Mouse (Mus musculus) ES-Bruce4 (cell line): ENCODE measurements at regions not wholly inside any gene's neighbourhood (a gene's known extent, or its start where the extent isn't known, plus 50 kb on each side); places are given as distances from the start of the nearest gene placed in this dataset.

Experiments
- CTCF ChIP-seq: IDR thresholded peaks from one replicate; pipeline ENCODE4 v1.8.1; 2011; ENCODE audit warnings: low read depth, low read length
- EP300 ChIP-seq: IDR thresholded peaks from 2 replicates; pipeline ENCODE4 v1.6.1; 2011; ENCODE audit warnings: low read depth, low read length; ENCODE audit not compliant: insufficient read depth
- POLR2A ChIP-seq: IDR thresholded peaks from one replicate; pipeline ENCODE4 v1.8.1; 2011; ENCODE audit warnings: low read length; ENCODE audit not compliant: insufficient read depth

GRCm38 (mm10) chr4:54391536-54392208, 553.2 kb upstream of the Zfp462 start:
- no peak for TF ChIP-seq CTCF
- TF ChIP-seq POLR2A: no peak
- TF ChIP-seq EP300: no peak
